Mouse (Mus musculus) frontal cortex, postnatal 10 days (tissue): ENCODE measurements around the gene D17H6S53E.

Source experiments
- DNase-seq, 2 experiments: peaks; one replicate each; pipeline ENCODE4 v3.0.0; 2022; ENCODE audit warnings: low spot score in 2 of 2, mixed read lengths in 1 of 2

D17H6S53E gene

GRCm38 (mm10) chr17:35162121-35162520, 35.9 kb downstream of the D17H6S53E start:
- no peak for DNase-seq

- DNase-seq, result no peak
Measured at GRCm38 (mm10) chr17:35162730-35163129, 36.6 kb downstream of the D17H6S53E start.

GRCm38 (mm10) chr17:35163326-35164081, 37.3 kb downstream of the D17H6S53E start:
- no peak for DNase-seq

GRCm38 (mm10) chr17:35164218-35164567, 38.0 kb downstream of the D17H6S53E start:
- peak in 1 of 2 experiments; percentile 43 for DNase-seq

- peak; percentile 98 to 99 for DNase-seq
Measured at GRCm38 (mm10) chr17:35164568-35165450, 38.6 kb downstream of the D17H6S53E start, which contains the start of gene Prrc2a. Prrc2a (minus strand) TSS chr17:35164897.

- no peak for DNase-seq
Measured at GRCm38 (mm10) chr17:35165451-35166155, 39.4 kb downstream of the D17H6S53E start.

GRCm38 (mm10) chr17:35166352-35167035, 40.3 kb downstream of the D17H6S53E start:
- DNase-seq, result peak; percentile 61 to 67

- no peak for DNase-seq
Measured at GRCm38 (mm10) chr17:35167794-35168193, 41.6 kb downstream of the D17H6S53E start.

GRCm38 (mm10) chr17:35168541-35169207, 42.5 kb downstream of the D17H6S53E start:
- DNase-seq, result no peak

GRCm38 (mm10) chr17:35172445-35173234, 46.5 kb downstream of the D17H6S53E start:
- no peak for DNase-seq

- no peak for DNase-seq
Measured at GRCm38 (mm10) chr17:35173329-35173728, 47.2 kb downstream of the D17H6S53E start.

GRCm38 (mm10) chr17:35174201-35174977, 48.2 kb downstream of the D17H6S53E start:
- no peak for DNase-seq

- no peak for DNase-seq
Measured at GRCm38 (mm10) chr17:35175382-35175781, 49.2 kb downstream of the D17H6S53E start.

GRCm38 (mm10) chr17:35175968-35176367, 49.8 kb downstream of the D17H6S53E start, which contains the start of gene Aif1:
Aif1 (minus strand) TSS chr17:35176068.
- DNase-seq, result no peak
